Mouse (Mus musculus) ES-Bruce4 (cell line): ENCODE measurements around the gene Rp2. TPM values are rescaled to one million over a fixed set of nuclear protein-coding genes. Genes with fewer than 3 reads are reported as not detected.
A peak's percentile ranks its signal among the peaks of the same experiment; 100 is the strongest.

Experiments used
- H3K27ac ChIP-seq: 2 replicates; pipeline ENCODE4 v1.5.1; 2012; ENCODE audit warnings: low read length, inconsistent platforms; ENCODE audit not compliant: insufficient read depth
- H3K27me3 ChIP-seq: 2 replicates; pipeline ENCODE4 v1.6.1; 2012; ENCODE audit warnings: mild to moderate bottlenecking, low read length, inconsistent platforms; ENCODE audit not compliant: control insufficient read depth, poor library complexity, insufficient read depth, severe bottlenecking
- H3K36me3 ChIP-seq: 2 replicates; pipeline ENCODE4 v1.6.1; 2012; ENCODE audit warnings: inconsistent platforms, mild to moderate bottlenecking, low read length, moderate library complexity; ENCODE audit not compliant: control insufficient read depth, poor library complexity, insufficient read depth, severe bottlenecking
- H3K4me1 ChIP-seq: one replicate; pipeline ENCODE4 v1.8.1; 2011; ENCODE audit warnings: low read length; ENCODE audit not compliant: control insufficient read depth, insufficient read depth
- H3K4me3 ChIP-seq: 2 replicates; pipeline ENCODE4 v1.5.1; 2011; ENCODE audit warnings: low read depth, mild to moderate bottlenecking, low read length
- H3K9ac ChIP-seq: 2 replicates; pipeline ENCODE4 v1.6.1; 2012; ENCODE audit warnings: low read depth, mild to moderate bottlenecking, inconsistent platforms; ENCODE audit not compliant: poor library complexity, severe bottlenecking
- H3K9me3 ChIP-seq: replicated peaks from 2 replicates; pipeline ENCODE4 v1.6.1; 2012; ENCODE audit warnings: mild to moderate bottlenecking, low read length, inconsistent platforms; ENCODE audit not compliant: control insufficient read depth, poor library complexity, insufficient read depth, severe bottlenecking
- CTCF ChIP-seq: IDR thresholded peaks from one replicate; pipeline ENCODE4 v1.8.1; 2011; ENCODE audit warnings: low read depth, low read length
- EP300 ChIP-seq: IDR thresholded peaks from 2 replicates; pipeline ENCODE4 v1.6.1; 2011; ENCODE audit warnings: low read depth, low read length; ENCODE audit not compliant: insufficient read depth
- POLR2A ChIP-seq: IDR thresholded peaks from one replicate; pipeline ENCODE4 v1.8.1; 2011; ENCODE audit warnings: low read length; ENCODE audit not compliant: insufficient read depth
- polyA plus RNA-seq: library from polyadenylated mRNA; stranded (reverse); fragments of >200 nt; gene quantifications from 2 replicates; pipeline ENCODE4 v1.2.4, GENCODE M21; 2011; ENCODE audit warnings: low read depth; ENCODE audit not compliant: missing spikeins, insufficient read depth, insufficient read length

Gene Rp2
- polyA plus RNA-seq, 1 experiment = 43.9 TPM

DNA sequence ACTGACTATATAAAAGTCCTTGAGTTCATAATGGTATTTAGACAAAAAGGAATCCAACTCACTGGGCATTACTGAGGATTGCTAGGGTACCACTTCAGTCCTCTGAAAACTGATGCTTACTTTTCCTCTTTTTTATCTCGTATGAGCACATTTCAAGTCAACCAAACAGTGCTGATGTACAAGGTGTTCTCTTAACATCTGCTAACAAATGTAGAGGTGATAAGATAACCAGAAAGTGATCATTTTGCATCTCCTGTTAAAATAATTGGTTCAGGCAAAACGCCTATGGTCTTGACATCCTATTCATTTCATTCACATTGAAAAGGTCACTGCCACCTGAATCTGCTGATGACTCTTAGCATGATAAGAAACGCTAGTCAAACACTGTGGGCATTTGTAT is 28.7 kb downstream of the Rp2 start:
- Histone ChIP-seq H3K9me3 (no peaks in the 10 kb centered on the region), H3K4me3 (no peak overlapping the region)
- TF ChIP-seq POLR2A (no peak), EP300 (no peak)

DNA sequence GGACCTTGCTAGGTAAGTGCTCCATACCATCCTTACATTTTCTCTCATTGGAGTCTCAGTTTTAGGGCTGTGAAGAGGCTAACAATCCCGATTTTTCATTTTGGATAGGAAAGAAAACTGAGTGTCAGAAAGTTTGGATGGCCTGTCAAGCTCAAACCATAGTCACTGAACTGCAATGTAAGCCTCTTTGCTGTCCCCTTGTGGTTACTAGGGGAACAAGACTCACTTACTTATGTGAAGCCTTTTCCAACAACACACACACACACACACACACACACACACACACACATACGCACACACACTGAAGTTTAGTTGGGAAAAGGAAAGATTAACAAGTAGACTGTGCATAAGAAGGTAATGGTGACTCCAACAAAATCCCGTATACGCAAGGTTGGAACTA is 39.8 kb downstream of the Rp2 start:
- Histone ChIP-seq H3K9ac (no peak overlapping the region), H3K36me3 (no peaks in the 10 kb centered on the region), H3K4me1 (no peaks in the 10 kb centered on the region), H3K9me3 (no peaks in the 10 kb centered on the region), H3K27ac (no peak overlapping the region), H3K27me3 (no peaks in the 10 kb centered on the region), H3K4me3 (no peak overlapping the region)
- no peak for TF ChIP-seq POLR2A
- TF ChIP-seq EP300 = no peak
- TF ChIP-seq CTCF = no peak

More for the DNA sequence above, 28.7 kb downstream of the Rp2 start:
- Histone ChIP-seq H3K4me1 (no peaks in the 10 kb centered on the region), H3K9ac (no peak overlapping the region), H3K27ac (no peak overlapping the region), H3K27me3 (no peaks in the 10 kb centered on the region), H3K36me3 (no peaks in the 10 kb centered on the region)

DNA sequence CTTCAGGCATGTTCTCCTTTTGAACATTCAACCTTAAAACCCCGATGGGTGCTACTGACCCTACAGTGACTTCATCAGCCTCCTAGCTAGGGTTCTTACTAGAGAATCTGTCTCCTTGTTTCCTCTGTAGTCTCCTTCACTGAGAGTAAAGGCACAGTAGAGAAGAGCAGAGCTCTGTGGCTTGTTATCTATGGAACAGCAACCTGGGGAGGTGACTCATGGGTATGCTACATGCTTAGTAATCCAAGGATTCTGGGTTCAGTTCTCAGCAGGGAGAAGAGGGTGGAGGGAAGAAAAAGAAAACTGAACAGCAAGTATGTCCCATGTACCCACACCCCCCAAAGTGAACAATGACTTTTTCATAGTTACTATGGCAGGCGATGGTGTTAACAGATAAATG is 42.6 kb downstream of the Rp2 start:
- Histone ChIP-seq H3K4me1 (no peaks in the 10 kb centered on the region), H3K36me3 (no peaks in the 10 kb centered on the region), H3K27ac (no peak overlapping the region), H3K9ac (no peak overlapping the region), H3K27me3 (no peaks in the 10 kb centered on the region), H3K9me3 (no peaks in the 10 kb centered on the region), H3K4me3 (no peak overlapping the region)
- TF ChIP-seq CTCF (no peak), EP300 (no peak), POLR2A (no peak)

DNA sequence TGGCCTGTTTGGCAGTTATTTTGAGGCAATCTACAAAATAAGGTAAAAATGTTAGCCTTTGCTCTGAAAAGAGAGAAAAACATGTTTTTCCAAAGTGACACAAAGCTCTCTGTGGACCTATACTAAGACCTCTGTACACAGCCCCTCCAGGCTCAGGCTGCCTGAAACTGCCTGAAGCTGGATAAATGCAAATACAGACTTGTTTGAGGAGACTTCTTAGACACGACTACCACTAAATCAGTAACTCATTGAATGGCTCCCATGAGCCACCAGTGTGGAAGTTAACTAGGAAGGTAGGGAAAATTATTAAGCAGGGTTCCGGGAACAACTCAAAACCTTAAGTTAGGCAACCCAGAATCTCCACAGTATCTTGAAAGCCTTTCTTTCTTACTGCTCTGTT is 43.4 kb downstream of the Rp2 start:
- TF ChIP-seq EP300 (no peak), POLR2A (no peak), CTCF (no peak)
- no peak overlapping the region for H3K4me3 ChIP-seq
- H3K27ac ChIP-seq = no peak overlapping the region

DNA sequence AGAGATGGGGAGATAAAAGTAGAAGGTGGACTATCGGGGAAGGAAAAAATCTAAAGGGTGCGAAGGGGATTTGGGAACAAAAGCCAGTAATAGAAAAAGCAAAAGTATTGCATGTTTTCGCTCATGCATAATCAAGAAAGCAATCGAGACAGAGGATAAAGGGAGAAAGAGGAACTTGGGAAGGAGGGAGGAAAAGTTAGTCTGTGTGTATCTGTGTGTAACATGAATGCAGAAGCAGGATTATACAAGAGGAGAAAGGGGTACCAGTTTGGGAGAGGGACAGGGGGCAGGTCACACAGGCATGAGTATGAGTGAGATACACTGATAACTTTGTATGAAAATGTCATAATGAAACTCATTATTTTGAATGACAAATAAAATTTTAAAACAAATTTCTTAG is 47.1 kb downstream of the Rp2 start:
- Histone ChIP-seq H3K36me3 (no peaks in the 10 kb centered on the region), H3K9me3 (no peaks in the 10 kb centered on the region), H3K27ac (no peak overlapping the region), H3K9ac (no peak overlapping the region), H3K4me1 (no peaks in the 10 kb centered on the region), H3K4me3 (no peak overlapping the region), H3K27me3 (no peaks in the 10 kb centered on the region)
- TF ChIP-seq CTCF (no peak), EP300 (no peak), POLR2A (no peak)

More for the DNA sequence above, 43.4 kb downstream of the Rp2 start:
- H3K4me1 ChIP-seq = no peaks in the 10 kb centered on the region
- H3K36me3 ChIP-seq = no peaks in the 10 kb centered on the region
- H3K9me3 ChIP-seq = no peaks in the 10 kb centered on the region
- H3K9ac ChIP-seq = no peak overlapping the region
- no peaks in the 10 kb centered on the region for H3K27me3 ChIP-seq

DNA sequence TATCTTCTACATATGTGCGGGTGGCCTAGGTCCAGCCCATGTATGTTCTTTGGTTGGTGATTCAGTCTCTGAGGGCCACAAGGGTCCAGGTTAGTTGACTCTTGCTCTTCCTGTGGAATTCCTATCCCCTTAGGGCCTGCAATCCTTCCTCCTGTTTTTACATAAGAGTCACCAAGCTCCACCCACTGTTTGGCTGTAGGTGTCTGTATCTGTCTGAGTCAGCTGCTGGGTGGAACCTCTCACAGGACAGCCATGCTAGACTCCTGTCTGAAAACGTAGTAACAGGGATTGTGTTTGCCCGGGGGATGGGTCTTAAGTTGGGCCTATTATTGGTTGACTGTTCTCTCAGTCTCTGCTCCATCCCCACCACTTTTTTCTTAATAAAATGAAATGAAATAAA is 47.9 kb downstream of the Rp2 start:
- Histone ChIP-seq H3K9ac (no peak overlapping the region), H3K27ac (peak overlapping the region; percentile 74), H3K4me1 (no peaks in the 10 kb centered on the region), H3K36me3 (no peaks in the 10 kb centered on the region), H3K27me3 (no peaks in the 10 kb centered on the region), H3K9me3 (no peaks in the 10 kb centered on the region), H3K4me3 (no peak overlapping the region)
- TF ChIP-seq EP300 = 0 out of 2 replicates have a peak, but pooled peaks have one; percentile 25
- no peak for TF ChIP-seq POLR2A
